Mouse (Mus musculus) T-cell, adult 2 months (primary cell): ENCODE data around the gene Apol8.

Experiments used
- DNase-seq: peaks from one replicate; pipeline ENCODE4 v3.0.0; 2022; ENCODE audit warnings: low spot score

Gene Apol8

GRCm38 (mm10) chr15:77756848-77757247 lies at the start of gene Apol8:
Gene Apol8, minus strand, starts transcription at chr15:77757003.
- DNase-seq, result peak; percentile 74

DNA sequence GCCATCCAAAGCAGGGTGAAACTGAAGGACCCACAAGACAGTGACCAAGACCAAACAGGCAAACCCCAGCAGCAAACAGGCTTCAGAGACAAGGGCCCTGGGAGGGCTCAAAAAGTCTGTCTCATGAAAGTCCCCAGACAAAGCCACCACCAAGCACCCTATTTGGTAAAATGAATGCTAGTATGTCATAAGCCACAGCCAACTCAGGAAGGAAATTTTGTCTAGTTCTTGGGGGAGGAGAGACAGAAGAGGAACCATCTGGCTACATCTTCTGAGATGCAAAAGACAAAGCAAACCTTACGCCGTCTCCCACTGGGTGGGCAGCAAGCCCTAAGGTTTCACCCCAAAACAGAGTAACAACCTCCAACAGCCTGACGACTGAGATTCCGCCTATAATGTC lies 48.9 kb upstream of the Apol8 start:
- DNase-seq, result peak; percentile 84

DNA sequence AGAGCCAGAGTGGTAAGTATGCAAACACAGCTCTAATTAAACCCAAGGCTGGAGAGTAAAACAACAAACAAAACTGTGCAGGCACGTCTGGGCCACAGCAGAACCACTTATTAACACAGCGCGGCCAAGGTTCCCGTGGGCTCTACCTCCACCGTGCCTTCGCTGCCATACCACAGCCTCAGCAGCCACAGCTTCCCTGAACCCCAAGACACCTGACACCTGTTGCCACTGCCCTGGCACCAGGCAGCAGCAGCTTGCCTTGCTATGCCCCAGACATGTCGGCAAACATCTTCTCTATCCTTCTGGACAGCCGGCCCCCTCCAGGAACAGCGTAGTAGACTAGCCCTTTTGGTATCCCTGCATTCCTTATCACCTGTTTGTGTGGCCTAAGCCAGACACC lies 48.1 kb upstream of the Apol8 start:
- peak; percentile 49 for DNase-seq

- DNase-seq, result no peak
Measured at GRCm38 (mm10) chr15:77804460-77804859, 47.7 kb upstream of the Apol8 start.

DNA sequence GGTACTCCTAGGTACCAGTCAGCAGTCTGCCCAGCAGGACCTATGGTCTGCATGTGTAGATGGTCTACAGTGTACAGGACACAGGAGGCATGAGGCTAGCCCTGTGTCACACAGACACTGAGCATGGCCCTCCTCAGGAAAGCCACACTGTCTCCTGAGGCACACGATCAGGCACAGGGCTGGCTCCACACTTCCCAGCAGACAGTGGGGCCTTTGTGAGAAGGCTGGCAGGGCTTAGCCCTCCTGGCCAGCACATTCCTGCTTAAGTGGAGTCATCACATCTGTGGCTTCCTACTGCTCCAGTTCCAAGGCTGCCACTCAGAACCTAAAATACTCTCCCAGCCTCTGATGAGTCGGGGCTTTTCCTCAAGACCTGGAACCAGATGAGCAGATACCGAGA lies 46.9 kb upstream of the Apol8 start:
- DNase-seq, result no peak

DNA sequence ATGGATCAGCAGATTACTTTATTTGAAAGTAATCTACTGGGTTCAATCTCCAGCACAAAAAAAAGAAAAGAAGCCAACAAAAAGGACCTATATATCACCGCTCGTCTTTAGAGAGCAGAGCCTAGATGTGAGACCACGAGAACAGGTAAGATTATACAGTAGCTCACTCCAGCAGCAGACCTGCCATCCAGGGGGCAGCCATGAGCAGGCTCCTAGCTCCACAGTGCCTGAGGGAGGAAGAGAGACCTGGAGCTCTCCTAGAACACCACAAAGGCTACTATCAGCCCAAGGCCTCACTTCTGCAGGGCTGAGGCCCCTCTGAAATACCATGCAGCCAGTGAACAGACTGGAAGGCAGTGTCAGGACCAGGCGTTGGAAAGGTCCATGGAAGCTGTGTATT lies 46.2 kb upstream of the Apol8 start:
- peak; percentile 48 for DNase-seq

DNA sequence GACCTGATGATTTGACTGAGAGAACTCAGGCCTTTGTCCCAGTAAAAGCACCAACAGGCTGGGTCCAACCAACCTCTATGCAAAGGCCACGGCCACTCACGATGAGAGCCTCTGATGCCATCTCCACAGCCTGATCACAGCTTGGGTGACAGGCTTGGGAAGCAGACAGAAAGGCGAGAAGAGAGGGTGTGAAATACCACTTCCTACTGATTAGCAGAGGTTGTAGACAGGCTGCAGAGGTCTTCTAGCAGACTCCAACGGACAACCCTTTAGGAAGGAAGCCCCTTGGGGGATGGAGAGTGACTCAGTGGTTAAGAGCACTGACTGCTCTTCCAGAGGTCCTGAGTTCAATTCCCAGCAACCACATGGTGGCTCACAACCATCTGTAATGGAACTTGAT lies 44.4 kb upstream of the Apol8 start:
- peak; percentile 47 for DNase-seq

DNA sequence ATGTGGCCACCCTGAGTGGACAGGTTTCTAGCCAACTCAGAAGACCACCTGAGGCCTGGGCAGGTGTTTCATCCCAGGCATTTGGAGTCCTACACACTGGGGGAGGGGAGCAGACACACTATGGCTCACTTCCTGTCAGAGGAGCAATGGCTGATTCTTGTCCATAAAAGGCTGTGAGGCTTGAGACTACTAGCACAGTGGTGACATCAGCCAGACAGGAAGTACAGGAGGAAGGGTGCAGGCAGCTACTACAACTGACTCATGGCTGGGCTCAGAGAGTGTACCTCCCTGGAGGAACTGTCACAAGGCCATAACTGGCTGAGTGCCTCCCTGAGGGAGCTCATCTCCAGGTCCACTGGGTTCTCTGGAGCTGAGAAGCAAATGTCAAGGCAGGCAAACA lies 43.7 kb upstream of the Apol8 start:
- peak; percentile 91 for DNase-seq

- peak; percentile 62 for DNase-seq
Measured at GRCm38 (mm10) chr15:77799491-77800474, 43.0 kb upstream of the Apol8 start.

GRCm38 (mm10) chr15:77798664-77799490 lies 42.1 kb upstream of the Apol8 start:
- peak; percentile 89 for DNase-seq

GRCm38 (mm10) chr15:77797609-77798411 lies 41.0 kb upstream of the Apol8 start:
- no peak for DNase-seq

DNA sequence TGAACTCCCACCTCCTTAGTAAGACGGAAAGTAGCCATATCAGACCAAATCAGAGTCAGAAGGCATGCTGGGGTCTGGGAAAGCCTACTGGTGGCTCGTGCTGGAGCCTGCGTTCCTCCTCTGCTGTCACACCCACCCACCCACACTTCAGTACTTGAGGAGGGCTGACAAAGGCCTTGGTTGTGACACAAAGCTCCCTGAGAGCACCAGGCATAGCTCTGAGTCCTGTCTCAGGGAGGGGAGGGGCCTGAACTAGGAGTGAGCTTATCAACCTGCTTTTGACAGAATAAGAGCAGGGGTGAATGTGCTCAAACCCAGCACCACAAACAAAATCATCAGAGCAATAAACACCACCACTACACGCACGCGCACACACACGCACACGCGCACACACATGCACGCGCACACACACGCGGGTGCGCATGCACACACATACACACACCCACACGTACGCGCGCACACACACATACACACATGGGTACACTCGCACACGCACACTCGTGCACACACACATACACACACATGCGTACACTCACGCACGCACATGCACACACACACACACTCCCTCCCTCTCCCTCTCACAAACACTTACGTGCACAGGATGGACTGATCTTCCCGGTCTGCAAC lies 39.7 kb upstream of the Apol8 start:
- DNase-seq, result no peak

GRCm38 (mm10) chr15:77794908-77795356 lies 38.1 kb upstream of the Apol8 start:
- DNase-seq, result no peak

GRCm38 (mm10) chr15:77794138-77794907 lies 37.5 kb upstream of the Apol8 start:
- DNase-seq, result no peak

DNA sequence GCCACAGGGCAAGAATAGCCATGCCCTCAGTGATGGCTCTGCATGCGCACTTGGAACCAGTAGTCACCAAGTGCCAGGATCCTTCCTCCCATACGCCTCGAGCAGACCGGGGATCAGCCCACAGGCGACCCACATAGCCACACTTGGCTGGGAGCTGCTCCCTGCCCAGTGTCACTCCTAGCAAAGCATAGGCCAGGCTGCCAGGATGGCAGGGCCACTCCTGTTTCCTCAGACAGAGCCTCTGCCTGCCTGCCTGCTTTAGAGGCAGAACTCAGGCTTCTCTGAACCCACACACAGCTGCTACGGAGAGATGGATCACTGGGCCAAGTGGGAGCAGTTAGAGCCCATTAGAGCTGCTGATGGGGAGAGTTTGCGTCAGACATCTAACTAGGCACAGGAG lies 36.8 kb upstream of the Apol8 start:
- DNase-seq, result no peak

DNA sequence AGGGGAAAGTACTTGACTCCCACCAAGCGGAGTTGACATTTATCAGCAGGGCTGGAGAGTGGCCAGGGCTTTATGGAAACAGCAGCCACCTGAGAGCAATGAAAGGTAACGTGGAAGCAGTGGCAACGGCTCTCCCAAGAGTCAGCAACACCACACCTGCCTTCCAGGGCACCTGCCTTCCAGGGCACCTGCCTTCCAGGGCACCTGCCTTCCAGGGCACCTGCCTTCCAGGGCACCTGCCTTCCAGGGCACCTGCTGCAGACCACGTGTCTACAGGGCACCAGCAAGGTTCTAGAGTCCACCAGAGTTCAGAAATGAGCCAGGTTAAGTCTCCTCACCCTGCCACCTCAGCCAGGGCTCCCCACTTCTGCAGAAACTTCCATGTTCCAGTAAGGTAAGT lies 36.3 kb upstream of the Apol8 start:
- no peak for DNase-seq

DNA sequence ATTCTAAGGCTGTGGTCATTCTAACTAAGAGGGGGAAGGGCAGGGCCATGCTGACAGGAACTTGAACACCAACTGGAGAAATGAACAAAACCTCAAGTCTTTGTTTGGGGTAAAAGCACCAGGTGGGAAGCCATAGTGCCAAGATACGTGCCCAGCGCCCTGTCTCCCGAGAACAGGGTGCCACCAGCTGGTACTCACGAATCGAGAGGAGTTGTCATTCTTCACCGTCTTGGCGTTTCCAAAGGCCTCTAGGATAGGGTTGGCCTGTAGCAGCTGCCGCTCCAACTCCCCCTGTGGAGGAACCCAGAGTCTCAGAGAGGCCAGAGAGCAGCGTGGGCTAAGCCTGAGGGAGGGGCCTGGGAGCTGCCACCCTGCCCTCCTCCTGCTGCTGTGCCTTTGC lies 35.3 kb upstream of the Apol8 start:
- no peak for DNase-seq

DNA sequence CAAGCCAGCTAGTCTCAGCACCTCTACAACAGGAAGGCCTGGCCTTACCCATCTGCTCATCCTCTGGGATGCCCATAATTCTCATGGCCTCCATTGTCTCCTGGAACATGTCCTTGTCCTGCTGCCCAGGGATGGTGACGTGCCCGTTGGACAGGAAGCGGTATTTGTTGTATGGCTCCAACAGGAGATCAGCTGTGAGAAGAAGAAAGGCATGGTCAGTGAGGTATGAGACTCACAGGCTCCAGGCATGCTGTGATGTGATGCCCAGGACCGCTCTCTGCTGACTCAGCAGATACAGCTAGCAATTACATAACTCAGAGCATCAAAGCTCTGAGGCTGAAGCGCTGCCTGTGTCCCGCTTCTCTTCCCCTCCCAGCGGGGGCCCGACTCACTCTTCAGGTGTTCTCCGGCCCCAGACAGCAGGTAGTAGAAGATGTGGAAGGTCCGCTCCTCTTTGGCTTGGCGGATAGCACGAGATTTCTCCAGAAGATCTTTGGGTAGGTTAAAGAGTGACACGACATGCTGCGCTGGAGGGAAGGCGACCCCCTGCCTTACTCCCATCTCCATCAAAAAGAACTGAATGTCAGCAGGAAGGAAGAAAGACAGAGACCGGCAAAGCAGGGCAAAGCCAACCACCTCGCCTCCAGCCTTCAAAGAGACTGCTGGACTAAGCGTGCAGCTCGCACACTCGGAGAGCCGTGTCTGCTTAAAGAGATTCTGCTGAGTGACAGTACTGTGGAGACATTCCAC lies 34.0 kb upstream of the Apol8 start:
- no peak for DNase-seq

- peak; percentile 66 for DNase-seq
Measured at GRCm38 (mm10) chr15:77789186-77789585, 32.4 kb upstream of the Apol8 start.

GRCm38 (mm10) chr15:77788356-77788755 lies 31.6 kb upstream of the Apol8 start:
- no peak for DNase-seq
